Mouse (Mus musculus) stomach, postnatal 0 days (tissue): ENCODE measurements around the gene Cd59b.

Experiments used
- CTCF ChIP-seq: IDR thresholded peaks from 2 replicates; pipeline ENCODE4 v1.5.1; 2016; ENCODE audit warnings: antibody characterized with exemption, low read depth, mild to moderate bottlenecking, moderate library complexity
- EP300 ChIP-seq: optimal IDR thresholded peaks from 2 replicates; pipeline ENCODE3; 2016; ENCODE audit warnings: antibody characterized with exemption

DNA sequence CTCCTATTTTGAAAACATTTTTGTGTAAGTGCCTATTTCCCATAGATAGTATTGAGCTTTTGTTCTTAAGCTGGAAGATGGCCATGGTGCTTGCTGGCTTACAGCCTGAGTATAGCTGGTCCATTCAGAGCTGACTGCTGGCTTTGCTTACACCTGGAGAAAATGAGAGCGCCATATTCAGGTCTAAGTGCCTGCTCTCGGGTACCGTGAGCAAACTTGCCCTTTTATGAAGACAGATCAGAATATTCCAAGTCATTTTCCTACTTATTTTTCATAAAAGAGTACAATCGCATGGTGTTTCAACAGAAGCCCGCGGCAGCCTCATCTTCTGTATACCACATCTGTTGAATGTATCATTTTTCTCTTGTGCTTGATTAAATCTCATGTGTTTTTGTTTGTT is 8.7 kb upstream of the Cd59b start:
- TF ChIP-seq CTCF = no peak
- TF ChIP-seq EP300 = no peak
